Mouse (Mus musculus) embryonic facial prominence, embryonic 11.5 days (tissue): ENCODE measurements around the gene Podn. TPM values are rescaled to one million over a fixed set of nuclear protein-coding genes. Genes with fewer than 3 reads are reported as not detected.

ENCODE experiments used
- ATAC-seq: fragments of 200-750 bp; cut with Nextera tagmentation; replicated peaks from 2 replicates; pipeline ENCODE4 v1.8.0; 2017; ENCODE audit warnings: low read depth; ENCODE audit not compliant: insufficient number of reproducible peaks, low FRiP score, low TSS enrichment
- DNase-seq: peaks from one replicate; pipeline ENCODE4 v3.0.0-alpha.2; 2015; ENCODE audit warnings: low spot score
- H3K27ac ChIP-seq: fragments of 300-500 bp; sonication (generic); replicated peaks from 2 replicates; pipeline ENCODE4 v1.5.1; 2014; ENCODE audit warnings: mild to moderate bottlenecking, low read depth, low read length, control low read depth
- H3K27me3 ChIP-seq: fragments of 300-500 bp; sonication (generic); 2 replicates; pipeline ENCODE4 v1.6.1; 2014; ENCODE audit warnings: mild to moderate bottlenecking, low read length, moderate library complexity, mixed read lengths; ENCODE audit not compliant: control insufficient read depth, insufficient read depth
- H3K36me3 ChIP-seq: fragments of 300-500 bp; sonication (generic); replicated peaks from 2 replicates; pipeline ENCODE4 v1.6.1; 2014; ENCODE audit warnings: low read depth, mild to moderate bottlenecking, low read length, moderate library complexity, mixed read lengths; ENCODE audit not compliant: control insufficient read depth, insufficient read depth
- H3K4me1 ChIP-seq: fragments of 300-500 bp; sonication (generic); 2 replicates; pipeline ENCODE4 v1.6.1; 2014; ENCODE audit warnings: low read length, mixed read lengths; ENCODE audit not compliant: control insufficient read depth, insufficient read depth
- H3K4me2 ChIP-seq: fragments of 300-500 bp; sonication (generic); 2 replicates; pipeline ENCODE4 v1.6.1; 2014; ENCODE audit warnings: low read depth, mild to moderate bottlenecking, control low read depth, low read length, moderate library complexity
- H3K4me3 ChIP-seq: fragments of 300-500 bp; sonication (generic); 2 replicates; pipeline ENCODE4 v1.5.1; 2014; ENCODE audit warnings: low read depth, low read length, control low read depth
- H3K9ac ChIP-seq: fragments of 300-500 bp; sonication (generic); replicated peaks from 2 replicates; pipeline ENCODE4 v1.6.1; 2014; ENCODE audit warnings: mild to moderate bottlenecking, control low read depth, low read length
- H3K9me3 ChIP-seq: fragments of 300-500 bp; sonication (generic); replicated peaks from 2 replicates; pipeline ENCODE4 v1.6.1; 2016; ENCODE audit warnings: mild to moderate bottlenecking, low read length, inconsistent platforms, mixed read lengths; ENCODE audit not compliant: control insufficient read depth
- WGBS: fragments of 180-500 bp; shearing (Covaris S2); extraction: QIAGEN DNeasy Blood & Tissue Kit; methylation state at CpG from one replicate; pipeline ENCODE4 v1.1.7; 2014; 5-methylcytosine and 5-hydroxymethylcytosine counted together
- polyA plus RNA-seq: library from polyadenylated mRNA; unstranded; fragments of >200 nt; fragmentation: Nextera tagmentation; extraction: Ambion mirVana; gene quantifications from 2 replicates; pipeline ENCODE4 v1.2.1, GENCODE M21; 2014

Gene Podn
- polyA plus RNA-seq, 1 experiment from 2014 or later = 0.84 TPM

DNA sequence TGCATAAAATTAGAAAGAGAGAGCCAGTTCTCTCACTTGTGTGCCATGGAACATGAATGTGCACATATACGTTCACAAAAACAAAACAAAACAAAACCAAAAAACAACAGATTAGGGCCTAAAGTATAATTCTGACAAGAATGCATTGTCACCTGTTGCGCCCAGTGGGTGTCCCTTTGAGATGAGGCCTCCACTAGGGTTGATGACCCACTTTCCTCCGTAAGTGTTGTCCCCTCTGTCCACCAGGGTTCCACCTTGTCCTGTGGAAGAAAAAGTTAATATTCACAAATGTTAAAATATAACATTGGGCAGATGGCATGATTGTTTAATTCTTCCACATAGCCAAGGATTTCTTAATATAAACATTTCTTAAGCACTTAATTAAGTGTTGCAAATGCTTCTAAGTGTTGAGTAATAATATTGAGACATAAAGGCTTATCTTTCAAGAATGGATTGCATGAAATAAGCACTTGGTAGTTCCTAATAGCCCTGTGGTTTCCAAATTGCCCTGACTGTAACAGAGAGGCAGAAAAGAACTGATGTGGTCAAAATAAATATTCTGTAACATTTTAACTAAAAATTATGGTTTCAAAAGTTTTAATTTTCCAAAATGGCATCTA is 21.9 kb downstream of the Podn start:
- H3K9me3 ChIP-seq = no peaks in the 10 kb centered on the region
- no peaks in the 10 kb centered on the region for H3K27me3 ChIP-seq
- no peak overlapping the region for H3K4me3 ChIP-seq
- DNase-seq = no peak
- no peaks in the 10 kb centered on the region for H3K4me1 ChIP-seq
- 83% methylated on average over 3 of the region's 3 CpGs for WGBS
- no peak overlapping the region for H3K4me2 ChIP-seq
- ATAC-seq = no peak
- H3K9ac ChIP-seq = no peak overlapping the region
- H3K36me3 ChIP-seq = no peaks in the 10 kb centered on the region
- no peak overlapping the region for H3K27ac ChIP-seq

DNA sequence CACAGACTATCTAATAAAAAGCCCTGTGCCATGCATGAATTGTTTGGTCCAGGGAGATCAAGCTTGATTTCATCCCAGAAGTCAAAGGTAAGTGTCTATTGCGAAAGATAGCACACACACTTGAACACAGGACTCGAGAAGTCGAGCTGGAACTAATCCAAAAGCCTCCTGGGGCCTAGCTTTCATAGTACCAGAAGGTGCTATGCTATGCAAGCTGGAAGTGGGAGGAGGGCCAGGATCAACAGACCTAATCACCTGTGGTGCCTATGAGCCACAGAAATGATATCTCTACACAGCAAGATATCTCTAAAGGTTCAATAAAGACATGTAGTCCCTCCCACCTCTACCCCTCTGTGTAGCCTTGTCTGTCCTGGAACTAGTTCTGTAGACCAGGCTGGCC is 24.2 kb downstream of the Podn start:
- Histone ChIP-seq H3K27ac (no peak overlapping the region), H3K36me3 (no peaks in the 10 kb centered on the region), H3K4me2 (no peak overlapping the region), H3K9ac (no peak overlapping the region), H3K4me1 (no peaks in the 10 kb centered on the region), H3K9me3 (no peaks in the 10 kb centered on the region), H3K4me3 (no peak overlapping the region), H3K27me3 (no peaks in the 10 kb centered on the region)
- DNase-seq = no peak
- WGBS = 96% methylated on average over 3 of the region's 3 CpGs
- 0 out of 2 replicates have a peak, but pooled peaks have one; percentile 22 for ATAC-seq

DNA sequence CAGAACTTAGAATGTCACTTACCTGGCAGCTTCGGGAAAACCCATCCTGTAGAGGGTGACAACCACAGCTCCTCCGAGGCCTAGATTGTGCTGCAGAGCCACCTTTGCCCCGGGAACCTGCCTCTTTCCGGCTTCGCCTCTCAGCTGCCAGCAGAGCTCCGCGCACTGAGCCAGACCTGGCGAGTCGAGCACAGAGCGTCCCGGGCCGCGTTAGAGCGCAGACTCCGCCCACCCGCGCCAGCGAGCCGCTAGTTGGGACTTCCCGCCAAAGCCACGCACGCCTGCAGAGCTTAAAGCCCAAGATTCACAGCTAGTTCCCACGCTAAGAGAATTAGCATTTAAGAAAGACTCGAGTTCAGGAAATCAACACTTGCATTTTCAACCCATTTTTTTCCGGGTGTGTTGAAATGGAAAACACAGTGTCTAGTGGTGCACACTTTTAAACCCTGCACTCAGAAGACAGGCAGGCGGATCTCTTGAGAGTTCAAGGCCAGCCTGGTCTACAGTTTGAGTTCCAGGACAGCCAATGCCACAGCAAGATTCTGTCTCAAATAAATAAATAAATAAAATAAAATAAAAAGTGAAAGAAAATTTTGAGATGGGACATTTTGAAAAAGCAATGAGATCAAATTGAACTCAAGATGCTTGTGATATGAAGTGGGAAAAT is 24.9 kb downstream of the Podn start:
- Histone ChIP-seq H3K27ac (no peak overlapping the region), H3K36me3 (no peaks in the 10 kb centered on the region), H3K9me3 (no peaks in the 10 kb centered on the region), H3K9ac (peak overlapping the region; percentile 62), H3K27me3 (no peaks in the 10 kb centered on the region), H3K4me1 (no peaks in the 10 kb centered on the region), H3K4me3 (peak overlapping the region; percentile 47), H3K4me2 (peak overlapping the region; percentile 81)
- DNase-seq (peak; percentile 98), ATAC-seq (peak; percentile 94)
- 2% methylated on average over 26 of the region's 26 CpGs for whole genome bisulfite sequencing

DNA sequence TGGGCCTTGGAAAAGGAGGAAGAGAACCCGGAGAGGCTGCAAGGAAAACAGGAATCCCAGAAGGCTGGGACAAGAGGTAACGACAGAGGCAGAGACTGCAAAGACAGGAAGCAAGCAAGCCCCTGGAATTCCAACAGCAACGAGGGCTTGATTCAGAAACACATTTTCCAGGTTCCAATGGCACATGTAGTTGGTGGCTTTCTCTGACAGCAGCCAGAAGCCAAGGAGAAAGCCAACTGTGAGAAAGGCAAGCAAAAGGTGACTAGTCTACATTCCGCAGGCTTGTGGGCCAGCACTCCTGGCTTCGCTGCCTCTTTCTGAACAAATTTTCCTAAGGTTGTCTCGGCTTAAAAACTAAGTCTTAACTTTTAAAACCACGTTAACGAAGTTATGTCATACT is 25.5 kb downstream of the Podn start:
- H3K4me1 ChIP-seq = no peaks in the 10 kb centered on the region
- H3K4me2 ChIP-seq = peak overlapping the region; percentile 81
- no peaks in the 10 kb centered on the region for H3K9me3 ChIP-seq
- no peaks in the 10 kb centered on the region for H3K27me3 ChIP-seq
- no peak for DNase-seq
- H3K9ac ChIP-seq = peak overlapping the region; percentile 62
- 9% methylated on average over 8 of the region's 8 CpGs for WGBS
- peak overlapping the region; percentile 47 for H3K4me3 ChIP-seq
- no peak overlapping the region for H3K27ac ChIP-seq
- ATAC-seq = no peak
- H3K36me3 ChIP-seq = no peaks in the 10 kb centered on the region

DNA sequence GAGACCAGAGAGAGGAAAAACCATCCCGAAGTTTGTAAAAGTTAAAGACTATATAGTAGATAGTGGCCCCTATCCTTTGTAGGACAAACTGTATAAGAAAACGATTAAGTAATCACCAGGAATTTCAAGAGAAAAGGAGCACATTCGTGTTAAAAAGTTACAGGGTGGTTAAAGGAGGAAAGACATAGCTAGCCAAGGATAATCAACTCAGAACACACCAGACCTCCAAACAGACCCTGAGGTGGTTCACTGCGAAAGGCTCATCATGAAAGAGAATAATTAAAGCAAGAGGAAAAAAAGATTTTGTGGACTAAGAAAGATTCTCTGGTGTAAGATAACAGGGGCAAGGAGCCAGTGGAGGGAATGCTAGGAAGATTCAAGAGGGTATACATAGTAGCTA is 26.0 kb downstream of the Podn start:
- Histone ChIP-seq H3K4me3 (peak overlapping the region; percentile 47), H3K4me2 (peak overlapping the region; percentile 81), H3K4me1 (no peaks in the 10 kb centered on the region), H3K9me3 (no peaks in the 10 kb centered on the region), H3K27ac (no peak overlapping the region), H3K9ac (peak overlapping the region; percentile 62), H3K36me3 (no peaks in the 10 kb centered on the region), H3K27me3 (no peaks in the 10 kb centered on the region)
- ATAC-seq (no peak), DNase-seq (no peak)
- 75% methylated on average over 4 of the region's 4 CpGs for WGBS

DNA sequence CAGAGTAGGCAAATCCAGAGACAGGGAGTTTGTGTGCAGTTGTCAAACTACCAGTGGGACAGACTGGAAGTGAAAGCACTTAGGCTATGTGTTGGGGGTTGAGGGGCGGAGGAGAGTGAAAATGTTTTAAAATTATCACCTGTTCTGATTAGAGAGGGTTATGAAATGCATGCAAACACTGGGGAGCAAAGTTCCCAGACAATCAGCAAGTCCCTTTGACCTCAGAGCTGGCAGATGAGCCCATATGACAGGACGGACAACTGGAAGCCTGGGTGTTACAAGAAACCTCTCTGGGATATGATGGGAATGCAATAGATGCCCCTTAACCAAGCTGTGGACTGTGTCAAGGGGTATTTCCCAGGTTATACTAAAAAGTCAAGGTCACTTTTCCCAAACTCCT is 28.2 kb downstream of the Podn start:
- WGBS = 82% methylated on average over 2 of the region's 2 CpGs
- no peaks in the 10 kb centered on the region for H3K27me3 ChIP-seq
- H3K4me3 ChIP-seq = no peak overlapping the region
- no peak overlapping the region for H3K4me2 ChIP-seq
- H3K9ac ChIP-seq = no peak overlapping the region
- H3K27ac ChIP-seq = no peak overlapping the region
- ATAC-seq (no peak), DNase-seq (no peak)
- H3K4me1 ChIP-seq = no peaks in the 10 kb centered on the region
- H3K9me3 ChIP-seq = no peaks in the 10 kb centered on the region
- H3K36me3 ChIP-seq = no peaks in the 10 kb centered on the region

DNA sequence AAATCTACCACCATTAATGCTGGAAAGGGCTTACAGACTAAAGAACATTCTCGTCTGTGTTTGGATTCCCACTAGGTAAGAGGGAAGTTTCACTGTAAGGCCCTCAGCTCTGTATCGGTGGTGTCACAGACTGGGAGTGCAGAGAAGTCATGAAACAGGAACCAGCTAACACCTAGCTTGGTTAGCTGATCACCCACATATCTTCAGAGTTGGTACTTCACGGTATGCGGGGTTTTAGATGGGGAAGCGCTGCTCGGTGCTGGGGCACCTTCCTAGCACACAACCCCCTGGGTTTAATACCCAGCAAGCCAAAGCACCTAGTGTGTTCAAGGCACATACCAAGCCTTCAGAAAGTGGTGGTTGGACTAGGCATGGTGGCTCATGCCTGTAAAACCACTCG is 29.0 kb downstream of the Podn start:
- Histone ChIP-seq H3K27me3 (no peaks in the 10 kb centered on the region), H3K4me1 (no peaks in the 10 kb centered on the region), H3K27ac (no peak overlapping the region), H3K9me3 (no peaks in the 10 kb centered on the region), H3K4me2 (no peak overlapping the region), H3K4me3 (no peak overlapping the region), H3K36me3 (no peaks in the 10 kb centered on the region; the same call in 1 of the 2 replicates), H3K9ac (no peak overlapping the region)
- ATAC-seq (no peak), DNase-seq (no peak)
- WGBS = 93% methylated on average over 7 of the region's 7 CpGs

DNA sequence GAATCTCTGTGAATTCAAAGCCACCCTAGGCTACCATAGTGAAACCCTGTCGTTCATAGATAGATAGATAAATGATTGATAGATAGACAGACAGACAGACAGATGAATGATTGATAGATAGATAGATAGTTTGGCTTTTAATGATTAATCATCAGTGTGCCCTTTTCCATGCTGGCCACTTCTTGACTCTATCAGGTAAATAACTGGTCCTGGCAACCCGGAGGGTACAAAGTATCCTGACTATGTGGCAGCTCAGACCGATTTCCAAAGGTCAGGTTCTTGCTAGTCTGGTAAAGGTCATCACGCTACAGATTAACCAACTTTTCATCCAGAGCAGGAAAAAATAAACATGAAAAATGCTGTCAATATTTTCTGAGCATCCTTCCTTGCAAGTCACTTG is 29.7 kb downstream of the Podn start:
- WGBS = 88% methylated on average over 4 of the region's 4 CpGs
- no peak overlapping the region for H3K4me3 ChIP-seq
- H3K9ac ChIP-seq = no peak overlapping the region
- H3K27ac ChIP-seq = no peak overlapping the region
- no peaks in the 10 kb centered on the region for H3K4me1 ChIP-seq
- no peak for ATAC-seq
- H3K9me3 ChIP-seq = no peaks in the 10 kb centered on the region
- H3K4me2 ChIP-seq = no peak overlapping the region
- no peaks in the 10 kb centered on the region for H3K27me3 ChIP-seq
- DNase-seq = no peak
- no peaks in the 10 kb centered on the region; the same call in 1 of the 2 replicates for H3K36me3 ChIP-seq
